26 mouse cellular contexts compared by ENCODE assay signal in genomic region chr2:119330795-119331194, GRCm38 (mm10). TPM values are rescaled to one million over a fixed set of nuclear protein-coding genes. Genes with fewer than 3 reads are reported as not detected.
DNase-seq lines count a peak whose midpoint lies in the region; ATAC-seq and TF ChIP-seq lines count a peak whose summit lies in the region.
"Had no signal": no experiment of that assay in that cellular context is flagged by ENCODE, and none has a peak within 500 bp of the region (broad histone marks: within the 10 kb centered on the region; RNA-seq: fewer than 3 reads in every experiment).

No protein-coding gene starts in this region.

- TF ChIP-seq CTCF in lung, embryonic 14.5 days (IDR thresholded peaks at IDR 0.05; ENCODE audit: low read depth) = no peak

- no peak for ATAC-seq in heart, embryonic 13.5 days (ENCODE audit: extremely low read depth, insufficient number of reproducible peaks, low FRiP score, low TSS enrichment)
- no peak for ATAC-seq in kidney, embryonic 16.5 days (ENCODE audit: low FRiP score, low TSS enrichment)
- no peak for ATAC-seq in kidney, embryonic 14.5 days (ENCODE audit: low FRiP score, low TSS enrichment)
- no peak for ATAC-seq in lung, embryonic 14.5 days (ENCODE audit: insufficient read depth)
- ATAC-seq in hindbrain, embryonic 12.5 days (ENCODE audit: low FRiP score) = no peak
- ATAC-seq: forebrain, postnatal 0 days; intestine, embryonic 16.5 days; midbrain, embryonic 13.5 days had no signal

- WGBS in heart, embryonic 13.5 days = 83% methylated on average over 8 of the region's 8 CpGs
- WGBS in heart, embryonic 10.5 days = 84% methylated on average over 8 of the region's 8 CpGs
- 93% methylated on average over 8 of the region's 8 CpGs for WGBS in kidney, embryonic 16.5 days
- WGBS in kidney, embryonic 14.5 days = 92% methylated on average over 8 of the region's 8 CpGs
- WGBS in lung, embryonic 14.5 days = 87% methylated on average over 8 of the region's 8 CpGs
- 92% methylated on average over 8 of the region's 8 CpGs for WGBS in hindbrain, embryonic 12.5 days

- H3K4me2 ChIP-seq in heart, embryonic 13.5 days = peak overlapping the region; percentile 41
- H3K4me2 ChIP-seq in kidney, embryonic 16.5 days (replicated peaks; ENCODE audit: low read depth, low read length) = 0 out of 2 replicates have a peak overlapping the region, but pooled peaks have one; percentile 17
- no peak overlapping the region for H3K4me2 ChIP-seq in kidney, embryonic 14.5 days (replicated peaks; ENCODE audit: low read depth, low read length)
- H3K4me2 ChIP-seq in lung, embryonic 14.5 days = peak overlapping the region; percentile 29; the same call in 1 of the 2 replicates
- H3K4me2 ChIP-seq in hindbrain, embryonic 12.5 days (replicated peaks) = no peak overlapping the region
- H3K4me2 ChIP-seq: embryonic facial prominence, embryonic 13.5 days; hindbrain, embryonic 13.5 days; liver, embryonic 15.5 days; midbrain, embryonic 13.5 days had no signal

- H3K36me3 ChIP-seq in heart, embryonic 13.5 days = peaks cover 6% of the 10 kb centered on the region; the same call in 1 of the 2 replicates
- peaks cover 8% of the 10 kb centered on the region; the same call in 1 of the 2 replicates for H3K36me3 ChIP-seq in heart, embryonic 10.5 days
- H3K36me3 ChIP-seq in kidney, embryonic 16.5 days (ENCODE audit: insufficient read depth, low read length) = no peaks in the 10 kb centered on the region
- H3K36me3 ChIP-seq in kidney, embryonic 14.5 days (ENCODE audit: control insufficient read depth, insufficient read depth, low read length) = no peaks in the 10 kb centered on the region
- H3K36me3 ChIP-seq in lung, embryonic 14.5 days (ENCODE audit: insufficient read depth) = peaks cover 13% of the 10 kb centered on the region
- no peaks in the 10 kb centered on the region for H3K36me3 ChIP-seq in hindbrain, embryonic 12.5 days
- H3K36me3 ChIP-seq: embryonic facial prominence, embryonic 13.5 days; forebrain, embryonic 10.5 days; hindbrain, embryonic 13.5 days; liver, embryonic 15.5 days; midbrain, embryonic 13.5 days had no signal

- no peak overlapping the region for H3K9ac ChIP-seq in heart, embryonic 13.5 days
- no peak overlapping the region for H3K9ac ChIP-seq in kidney, embryonic 16.5 days (replicated peaks; ENCODE audit: low read length)
- no peak overlapping the region for H3K9ac ChIP-seq in kidney, embryonic 14.5 days (ENCODE audit: low read depth, low read length)
- H3K9ac ChIP-seq in lung, embryonic 14.5 days = no peak overlapping the region
- no peak overlapping the region for H3K9ac ChIP-seq in hindbrain, embryonic 12.5 days
- H3K9ac ChIP-seq: embryonic facial prominence, embryonic 13.5 days; forebrain, postnatal 0 days; hindbrain, embryonic 13.5 days; liver, embryonic 15.5 days; midbrain, embryonic 13.5 days had no signal

- no peaks in the 10 kb centered on the region for H3K9me3 ChIP-seq in heart, embryonic 13.5 days
- H3K9me3 ChIP-seq in heart, embryonic 10.5 days = no peaks in the 10 kb centered on the region
- H3K9me3 ChIP-seq in kidney, embryonic 16.5 days (ENCODE audit: low read length) = no peaks in the 10 kb centered on the region
- H3K9me3 ChIP-seq in kidney, embryonic 14.5 days (ENCODE audit: control insufficient read depth, low read length) = no peaks in the 10 kb centered on the region
- no peaks in the 10 kb centered on the region for H3K9me3 ChIP-seq in lung, embryonic 14.5 days (ENCODE audit: low read depth, low read length)
- H3K9me3 ChIP-seq in hindbrain, embryonic 12.5 days (replicated peaks) = no peaks in the 10 kb centered on the region
- H3K9me3 ChIP-seq: embryonic facial prominence, embryonic 13.5 days; forebrain, embryonic 10.5 days; hindbrain, embryonic 13.5 days; liver, embryonic 15.5 days; midbrain, embryonic 13.5 days had no signal

- H3K27ac ChIP-seq in heart, embryonic 13.5 days (replicated peaks) = no peak overlapping the region
- H3K27ac ChIP-seq in heart, embryonic 10.5 days = no peak overlapping the region
- no peak overlapping the region for H3K27ac ChIP-seq in kidney, embryonic 16.5 days (ENCODE audit: low read length)
- H3K27ac ChIP-seq in kidney, embryonic 14.5 days (ENCODE audit: low read depth, low read length) = no peak overlapping the region
- peak overlapping the region; percentile 67 for H3K27ac ChIP-seq in lung, embryonic 14.5 days (ENCODE audit: low read depth)
- H3K27ac ChIP-seq in hindbrain, embryonic 12.5 days = no peak overlapping the region
- H3K27ac ChIP-seq: embryonic facial prominence, embryonic 13.5 days; forebrain, embryonic 10.5 days; hindbrain, embryonic 13.5 days; liver, embryonic 15.5 days; macrophage; midbrain, embryonic 13.5 days had no signal

- peaks cover 69% of the 10 kb centered on the region for H3K27me3 ChIP-seq in heart, embryonic 13.5 days (replicated peaks)
- peaks cover 88% of the 10 kb centered on the region for H3K27me3 ChIP-seq in heart, embryonic 10.5 days (ENCODE audit: insufficient read depth, poor library complexity, severe bottlenecking)
- H3K27me3 ChIP-seq in kidney, embryonic 16.5 days (ENCODE audit: insufficient read depth, low read length) = peaks cover 58% of the 10 kb centered on the region
- peaks cover 49% of the 10 kb centered on the region for H3K27me3 ChIP-seq in kidney, embryonic 14.5 days (ENCODE audit: control insufficient read depth, insufficient read depth, low read length)
- H3K27me3 ChIP-seq in lung, embryonic 14.5 days (ENCODE audit: insufficient read depth, low read length) = peaks cover 37% of the 10 kb centered on the region
- H3K27me3 ChIP-seq in hindbrain, embryonic 12.5 days = peaks cover 76% of the 10 kb centered on the region

- no peak for DNase-seq in heart, embryonic 10.5 days (ENCODE audit: low spot score)
- DNase-seq in lung, embryonic 14.5 days = no peak
- DNase-seq in lung, postnatal 10 days = no peak
- DNase-seq: adrenal gland, postnatal 25 days; B cell, adult 2 months; cerebellum, adult 18-20 months; forebrain, postnatal 0 days; gastrocnemius, postnatal 10 days; heart, postnatal 10 days; kidney, adult 9 months; layer of hippocampus, postnatal 36 days; left cerebral cortex, postnatal 4 days; retina, postnatal 1 day; right cerebral cortex, postnatal 14 days; thymus, postnatal 4 days had no signal

- peaks cover 34% of the 10 kb centered on the region for H3K4me1 ChIP-seq in heart, embryonic 13.5 days
- H3K4me1 ChIP-seq in heart, embryonic 10.5 days = peaks cover 21% of the 10 kb centered on the region
- peaks cover 20% of the 10 kb centered on the region for H3K4me1 ChIP-seq in kidney, embryonic 16.5 days (ENCODE audit: insufficient read depth, low read length)
- H3K4me1 ChIP-seq in kidney, embryonic 14.5 days (ENCODE audit: control insufficient read depth, insufficient read depth, low read length) = peaks cover 13% of the 10 kb centered on the region
- peaks cover 9% of the 10 kb centered on the region; the same call in 1 of the 2 replicates for H3K4me1 ChIP-seq in lung, embryonic 14.5 days (ENCODE audit: insufficient read depth)
- peaks cover 22% of the 10 kb centered on the region for H3K4me1 ChIP-seq in hindbrain, embryonic 12.5 days

- H3K4me3 ChIP-seq in heart, embryonic 13.5 days = 0 out of 2 replicates have a peak overlapping the region, but pooled peaks have one; percentile 9
- H3K4me3 ChIP-seq in heart, embryonic 10.5 days = no peak overlapping the region
- H3K4me3 ChIP-seq in kidney, embryonic 16.5 days (ENCODE audit: low read length) = peak overlapping the region; percentile 4; the same call in 1 of the 2 replicates
- no peak overlapping the region for H3K4me3 ChIP-seq in kidney, embryonic 14.5 days (ENCODE audit: low read length)
- H3K4me3 ChIP-seq in lung, embryonic 14.5 days (ENCODE audit: low read depth, low read length) = no peak overlapping the region; the same call in 1 of the 2 replicates
- no peak overlapping the region for H3K4me3 ChIP-seq in hindbrain, embryonic 12.5 days
- H3K4me3 ChIP-seq: embryonic facial prominence, embryonic 13.5 days; forebrain, embryonic 10.5 days; hindbrain, embryonic 13.5 days; liver, embryonic 15.5 days; midbrain, embryonic 13.5 days had no signal

RNA-seq across cellular contexts. Expression of gene Dll4, which starts 5.2 kb away (rescaled TPM):
- 7.7 and 8.7 TPM in 2 replicates for polyA plus RNA-seq in heart, embryonic 13.5 days (2015; fragmentation: Nextera tagmentation; extraction: Ambion mirVana)
- 6.0 and 7.5 TPM in 2 replicates for polyA plus RNA-seq in heart, embryonic 10.5 days (2016; fragmentation: Nextera tagmentation; extraction: Ambion mirVana)
- 12.9 and 13.5 TPM in 2 replicates for polyA plus RNA-seq in kidney, embryonic 16.5 days (2015; fragmentation: Nextera tagmentation; extraction: Ambion mirVana)
- polyA plus RNA-seq in kidney, embryonic 14.5 days (2014; fragmentation: Nextera tagmentation; extraction: Ambion mirVana) = 4.9 and 8.3 TPM in 2 replicates
- polyA plus RNA-seq in lung, embryonic 14.5 days (2014; fragmentation: Nextera tagmentation; extraction: Ambion mirVana) = 8.1 and 10.0 TPM in 2 replicates
- polyA plus RNA-seq in hindbrain, embryonic 12.5 days (2016; fragmentation: Nextera tagmentation; extraction: Ambion mirVana) = 5.6 TPM in 2 replicates
- polyA plus RNA-seq: macrophage had no signal

RNA-seq across cellular contexts. Expression of gene Chac1, which starts 20.2 kb away (rescaled TPM):
- polyA plus RNA-seq in heart, embryonic 13.5 days (2015; fragmentation: Nextera tagmentation; extraction: Ambion mirVana) = 0.35 and 0.78 TPM in 2 replicates
- polyA plus RNA-seq in heart, embryonic 10.5 days (2016; fragmentation: Nextera tagmentation; extraction: Ambion mirVana) = 0.55 and 0.69 TPM in 2 replicates
- 0.86 and 1.3 TPM in 2 replicates for polyA plus RNA-seq in kidney, embryonic 16.5 days (2015; fragmentation: Nextera tagmentation; extraction: Ambion mirVana)
- 0.38 and 1.0 TPM in 2 replicates for polyA plus RNA-seq in kidney, embryonic 14.5 days (2014; fragmentation: Nextera tagmentation; extraction: Ambion mirVana)
- 0.64 and 0.70 TPM in 2 replicates for polyA plus RNA-seq in lung, embryonic 14.5 days (2014; fragmentation: Nextera tagmentation; extraction: Ambion mirVana)
- polyA plus RNA-seq in hindbrain, embryonic 12.5 days (2016; fragmentation: Nextera tagmentation; extraction: Ambion mirVana) = 1.9 and 2.4 TPM in 2 replicates

RNA-seq across cellular contexts. Expression of gene Vps18, which starts 42.3 kb away (rescaled TPM):
- 11.9 and 13.1 TPM in 2 replicates for polyA plus RNA-seq in heart, embryonic 13.5 days (2015; fragmentation: Nextera tagmentation; extraction: Ambion mirVana)
- 17.4 and 18.6 TPM in 2 replicates for polyA plus RNA-seq in heart, embryonic 10.5 days (2016; fragmentation: Nextera tagmentation; extraction: Ambion mirVana)
- polyA plus RNA-seq in kidney, embryonic 16.5 days (2015; fragmentation: Nextera tagmentation; extraction: Ambion mirVana) = 23.0 and 23.1 TPM in 2 replicates
- 7.1 and 13.3 TPM in 2 replicates for polyA plus RNA-seq in kidney, embryonic 14.5 days (2014; fragmentation: Nextera tagmentation; extraction: Ambion mirVana)
- polyA plus RNA-seq in lung, embryonic 14.5 days (2014; fragmentation: Nextera tagmentation; extraction: Ambion mirVana) = 15.9 and 17.5 TPM in 2 replicates
- 28.2 and 28.3 TPM in 2 replicates for polyA plus RNA-seq in hindbrain, embryonic 12.5 days (2016; fragmentation: Nextera tagmentation; extraction: Ambion mirVana)

RNA-seq across cellular contexts. Expression of gene Rhov, which starts 59.7 kb away (rescaled TPM):
- 0.14 and 0.60 TPM in 2 replicates for polyA plus RNA-seq in heart, embryonic 13.5 days (2015; fragmentation: Nextera tagmentation; extraction: Ambion mirVana)
- polyA plus RNA-seq in heart, embryonic 10.5 days (2016; fragmentation: Nextera tagmentation; extraction: Ambion mirVana) = 0.39 TPM in 1 of 2 replicates, not detected in the other
- polyA plus RNA-seq in kidney, embryonic 16.5 days (2015; fragmentation: Nextera tagmentation; extraction: Ambion mirVana) = 1.8 and 2.3 TPM in 2 replicates
- 0.23 and 0.61 TPM in 2 replicates for polyA plus RNA-seq in kidney, embryonic 14.5 days (2014; fragmentation: Nextera tagmentation; extraction: Ambion mirVana)
- polyA plus RNA-seq in lung, embryonic 14.5 days (2014; fragmentation: Nextera tagmentation; extraction: Ambion mirVana) = 0.11 and 0.24 TPM in 2 replicates
- 5.8 and 8.2 TPM in 2 replicates for polyA plus RNA-seq in hindbrain, embryonic 12.5 days (2016; fragmentation: Nextera tagmentation; extraction: Ambion mirVana)

Comparison
In these comparisons a context has a peak if more than half of its experiments do, and no peak if none do; other contexts are left out.
1. H3K4me2 ChIP-seq: peak in heart, embryonic 13.5 days (single experiment), kidney, embryonic 16.5 days (single experiment) and lung, embryonic 14.5 days (single experiment); none in kidney, embryonic 14.5 days (single experiment) and hindbrain, embryonic 12.5 days (single experiment).
2. H3K4me3 ChIP-seq: peak in heart, embryonic 13.5 days (single experiment) and kidney, embryonic 16.5 days (single experiment); none in heart, embryonic 10.5 days (single experiment), kidney, embryonic 14.5 days (single experiment), lung, embryonic 14.5 days (single experiment) and hindbrain, embryonic 12.5 days (single experiment).